Mouse (Mus musculus) small intestine, adult 2 months (tissue): ENCODE results near the gene Ppm1m. TPM values are rescaled to one million over a fixed set of nuclear protein-coding genes. Genes with fewer than 3 reads are reported as not detected.
A peak's percentile ranks its signal among the peaks of the same experiment; 100 is the strongest.

ENCODE experiments used
- H3K27ac ChIP-seq: fragments of 200-500 bp; 2 replicates; pipeline ENCODE4 v1.5.1; 2012; ENCODE audit warnings: low read depth, low read length, control low read depth, inconsistent platforms; ENCODE audit not compliant: insufficient read depth
- H3K27me3 ChIP-seq: fragments of 200-500 bp; 2 replicates; pipeline ENCODE4 v1.6.1; 2012; ENCODE audit warnings: mild to moderate bottlenecking, moderate library complexity, low read length, inconsistent platforms; ENCODE audit not compliant: control insufficient read depth, insufficient read depth
- H3K36me3 ChIP-seq: fragments of 200-500 bp; 2 replicates; pipeline ENCODE4 v1.6.1; 2012; ENCODE audit warnings: mild to moderate bottlenecking, low read length, control low read depth, inconsistent platforms; ENCODE audit not compliant: control insufficient read depth, insufficient read depth
- H3K4me1 ChIP-seq: fragments of 200-500 bp; 2 replicates; pipeline ENCODE4 v1.6.1; 2012; ENCODE audit warnings: low read length, inconsistent platforms, mixed read lengths; ENCODE audit not compliant: control insufficient read depth, insufficient read depth, insufficient read length
- H3K4me3 ChIP-seq: fragments of 200-500 bp; 2 replicates; pipeline ENCODE4 v1.5.1; 2012; ENCODE audit warnings: low read depth, mild to moderate bottlenecking, control low read depth, inconsistent platforms, low read length, moderate library complexity
- CTCF ChIP-seq: fragments of 200-500 bp; IDR thresholded peaks from 2 replicates; pipeline ENCODE4 v1.5.1; 2012; ENCODE audit warnings: low read depth, mild to moderate bottlenecking, control low read depth, inconsistent platforms, low read length, moderate library complexity, mixed read lengths; ENCODE audit not compliant: insufficient replicate concordance, insufficient read length; ENCODE audit errors: extremely low read depth
- POLR2A ChIP-seq: fragments of 200-500 bp; IDR thresholded peaks from 2 replicates; pipeline ENCODE4 v1.6.1; 2012; ENCODE audit warnings: low read depth, mild to moderate bottlenecking, control low read depth, inconsistent platforms, low read length, moderate library complexity
- WGBS: fragments of 180-500 bp; shearing (Covaris S2); methylation state at CpG from one replicate; pipeline ENCODE4 v1.1.7; 2018; 5-methylcytosine and 5-hydroxymethylcytosine counted together
- polyA plus RNA-seq: library from polyadenylated mRNA; depleted of rRNA; stranded (reverse); fragments of >200 nt; gene quantifications from 2 replicates; pipeline ENCODE4 v1.2.3, GENCODE M21; 2012

The Ppm1m gene
- polyA plus RNA-seq, 1 experiment: 14.9 TPM

DNA sequence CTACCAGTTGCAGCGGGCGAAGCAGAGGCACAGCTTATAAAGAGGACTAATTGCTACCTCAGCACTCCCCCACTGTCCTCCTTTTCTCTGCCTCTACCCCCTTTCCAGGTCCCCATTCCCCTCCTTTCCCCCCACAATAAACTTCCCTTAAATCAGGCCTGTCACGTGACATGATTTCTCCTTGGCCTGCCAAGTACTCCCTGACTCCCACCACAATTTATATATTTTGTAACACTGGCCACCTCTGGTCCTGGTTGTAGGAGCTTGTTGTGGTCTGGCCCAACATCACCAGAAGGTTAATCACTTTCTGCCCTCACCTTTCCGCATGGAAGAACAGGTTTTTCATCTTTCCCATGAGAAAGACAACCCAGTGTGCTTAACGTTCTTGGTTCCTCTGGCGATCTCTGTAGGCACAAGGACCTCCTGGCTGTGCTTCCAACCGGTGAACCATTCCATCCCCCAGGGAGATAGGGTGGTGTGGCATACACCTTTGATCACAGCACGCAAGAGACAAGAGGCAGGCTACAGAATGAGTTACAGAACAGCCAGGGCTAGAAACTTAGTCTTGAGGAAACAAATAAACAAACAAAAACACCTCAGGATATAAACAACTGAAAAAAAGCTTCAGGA lies 21.5 kb upstream of the Ppm1m start:
- no peak for TF ChIP-seq CTCF
- no peak for TF ChIP-seq POLR2A
- WGBS: 65% methylated on average over 8 of the region's 8 CpGs
- H3K27ac ChIP-seq: no peak overlapping the region
- no peaks in the 10 kb centered on the region for H3K36me3 ChIP-seq
- H3K4me1 ChIP-seq: peaks cover 7% of the 10 kb centered on the region
- no peak overlapping the region for H3K4me3 ChIP-seq
- H3K27me3 ChIP-seq: no peaks in the 10 kb centered on the region

DNA sequence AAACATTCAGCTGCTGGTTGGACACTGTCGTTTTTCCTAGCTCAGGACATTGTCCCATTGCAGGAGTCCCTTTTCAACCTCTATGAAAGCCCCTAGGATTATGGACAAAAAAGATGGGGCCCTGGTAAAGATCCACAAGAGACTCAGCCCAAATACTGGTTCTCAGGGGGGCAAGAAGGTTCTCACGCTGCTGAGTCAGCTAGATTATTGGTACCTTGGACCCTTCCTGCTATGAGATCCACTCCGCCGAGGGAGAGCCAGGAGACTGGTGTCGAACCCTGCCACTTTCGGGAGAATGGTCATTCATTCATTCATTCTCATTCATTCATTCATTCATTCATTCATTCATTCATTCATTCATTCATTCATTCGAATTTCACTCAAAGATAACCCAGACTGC lies 17.4 kb upstream of the Ppm1m start:
- TF ChIP-seq CTCF (no peak), POLR2A (no peak)
- Histone ChIP-seq H3K36me3 (peaks cover 16% of the 10 kb centered on the region; the same call in 1 of the 2 replicates), H3K4me1 (no peaks in the 10 kb centered on the region; the same call in 1 of the 2 replicates), H3K4me3 (no peak overlapping the region), H3K27me3 (no peaks in the 10 kb centered on the region), H3K27ac (no peak overlapping the region)
- 82% methylated on average over 7 of the region's 7 CpGs for WGBS

DNA sequence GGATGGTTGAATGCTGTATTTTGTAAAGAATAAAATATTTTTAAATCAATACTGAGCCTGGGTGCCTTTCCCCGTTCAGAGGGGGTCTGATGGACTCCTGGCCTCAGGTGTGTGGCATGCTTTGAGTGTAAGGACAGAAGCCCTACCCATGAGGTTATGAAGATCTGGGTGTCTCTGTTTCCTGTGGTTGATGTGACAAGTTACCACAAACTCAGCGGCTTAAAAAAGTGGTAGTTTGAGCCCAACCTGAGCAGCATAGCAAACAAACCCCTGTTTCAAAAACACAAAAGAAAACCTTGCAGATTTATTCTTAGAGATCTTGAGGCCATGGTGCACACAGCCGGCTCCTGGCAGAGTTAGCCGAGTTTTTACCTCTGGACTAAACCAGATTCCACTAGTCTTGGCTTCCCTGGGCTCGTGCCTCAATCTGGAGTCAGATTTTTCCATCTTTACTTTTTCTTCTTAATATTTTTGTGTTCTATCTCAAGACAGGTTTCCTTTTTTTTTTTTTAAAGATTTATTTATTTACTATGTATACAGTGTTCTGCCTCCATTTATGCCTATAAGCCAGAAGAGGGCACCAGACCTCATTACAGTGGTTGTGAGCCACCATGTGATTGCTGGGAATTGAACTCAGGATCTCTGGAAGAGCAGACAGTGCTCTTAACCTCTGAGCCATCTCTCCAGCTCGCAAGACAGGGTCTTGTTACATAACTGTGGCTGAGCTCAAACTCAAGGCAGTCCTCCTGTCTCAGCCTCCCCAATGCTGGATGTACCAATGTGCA lies 16.0 kb upstream of the Ppm1m start:
- no peak overlapping the region for H3K27ac ChIP-seq
- H3K36me3 ChIP-seq: peaks cover 16% of the 10 kb centered on the region; the same call in 1 of the 2 replicates
- TF ChIP-seq CTCF: no peak
- no peak for TF ChIP-seq POLR2A
- 75% methylated on average over 6 of the region's 6 CpGs for WGBS
- H3K27me3 ChIP-seq: no peaks in the 10 kb centered on the region
- no peak overlapping the region for H3K4me3 ChIP-seq
- H3K4me1 ChIP-seq: peaks cover 3% of the 10 kb centered on the region

DNA sequence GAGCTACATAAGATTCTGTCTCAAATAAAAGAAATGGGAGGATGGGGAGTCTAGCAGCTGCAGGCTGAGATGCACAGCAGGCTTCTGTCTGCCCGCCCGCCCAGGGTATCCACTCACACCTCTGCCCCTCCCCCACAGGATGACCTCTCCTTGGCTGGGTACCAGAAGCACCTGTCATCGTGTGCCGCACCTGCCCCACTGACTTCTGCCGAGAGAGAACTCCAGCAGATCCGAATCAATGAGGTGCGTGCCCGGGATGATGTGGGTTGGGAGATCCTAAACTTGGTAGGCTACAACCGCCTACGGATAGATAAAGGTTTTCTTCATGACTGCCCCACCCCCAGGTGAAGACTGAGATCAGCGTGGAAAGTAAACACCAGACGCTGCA lies 13.0 kb upstream of the Ppm1m start:
- 65% methylated on average over 12 of the region's 12 CpGs for WGBS

DNA sequence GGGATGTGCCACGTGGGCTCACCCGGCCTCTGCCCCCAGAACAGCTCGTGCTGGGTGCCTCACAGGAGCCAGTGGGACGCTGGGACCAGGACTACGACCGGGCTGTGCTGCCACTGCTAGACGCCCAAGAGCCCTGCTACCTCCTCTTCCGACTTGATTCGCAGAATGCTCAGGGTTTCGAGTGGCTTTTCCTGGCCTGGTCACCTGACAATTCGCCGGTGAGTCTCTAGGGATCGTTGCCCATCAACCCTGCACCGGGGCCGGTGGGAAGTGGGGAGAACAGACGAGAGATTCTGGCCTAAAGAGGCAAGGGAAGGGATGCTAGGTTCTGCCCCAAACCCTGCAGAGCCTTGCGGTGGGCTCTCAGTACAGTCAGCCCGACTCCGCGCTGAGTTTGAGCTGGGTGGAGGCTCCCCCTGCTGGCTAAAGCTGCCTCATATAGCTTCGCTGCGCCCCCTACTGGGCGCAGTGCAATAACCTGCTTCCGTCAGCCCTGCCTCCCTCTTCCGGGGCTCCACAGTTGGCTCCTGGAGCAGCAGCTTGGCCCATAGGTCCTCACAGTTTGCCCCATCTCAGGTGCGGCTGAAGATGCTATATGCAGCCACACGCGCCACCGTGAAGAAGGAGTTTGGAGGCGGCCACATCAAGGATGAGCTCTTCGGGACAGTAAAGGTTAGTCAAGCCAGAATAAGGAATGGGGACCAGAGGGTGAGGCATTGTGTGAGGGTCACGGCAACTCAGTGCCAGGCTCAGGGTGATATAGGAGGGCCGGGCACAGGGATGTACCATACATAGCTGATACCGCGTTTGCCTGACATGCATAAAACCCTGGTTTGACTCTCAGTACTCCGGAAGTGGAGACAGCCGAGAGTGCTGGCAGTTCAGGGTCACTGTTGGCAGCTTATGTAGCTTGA lies 12.4 kb upstream of the Ppm1m start:
- peak overlapping the region; percentile 54 for H3K4me3 ChIP-seq
- H3K27me3 ChIP-seq: no peaks in the 10 kb centered on the region
- no peak for TF ChIP-seq POLR2A
- peak; percentile 100 for TF ChIP-seq CTCF
- H3K27ac ChIP-seq: 0 out of 2 replicates have a peak overlapping the region, but pooled peaks have one; percentile 7
- 22% methylated on average over 37 of the region's 37 CpGs for WGBS
- H3K4me1 ChIP-seq: peaks cover 3% of the 10 kb centered on the region
- H3K36me3 ChIP-seq: peaks cover 16% of the 10 kb centered on the region; the same call in 1 of the 2 replicates

More for the DNA sequence above, 13.0 kb upstream of the Ppm1m start:
- Histone ChIP-seq H3K36me3 (peaks cover 16% of the 10 kb centered on the region; the same call in 1 of the 2 replicates), H3K27me3 (no peaks in the 10 kb centered on the region), H3K27ac (no peak overlapping the region), H3K4me1 (peaks cover 3% of the 10 kb centered on the region), H3K4me3 (no peak overlapping the region)
- TF ChIP-seq POLR2A: no peak
- TF ChIP-seq CTCF: no peak

GRCm38 (mm10) chr9:106210853-106211609 lies 11.5 kb upstream of the Ppm1m start:
- Histone ChIP-seq H3K27me3 (no peaks in the 10 kb centered on the region), H3K36me3 (peaks cover 16% of the 10 kb centered on the region; the same call in 1 of the 2 replicates), H3K4me1 (peaks cover 3% of the 10 kb centered on the region), H3K27ac (0 out of 2 replicates have a peak overlapping the region, but pooled peaks have one; percentile 7), H3K4me3 (no peak overlapping the region)
- WGBS: 76% methylated on average over 9 of the region's 9 CpGs
- TF ChIP-seq POLR2A (no peak), CTCF (no peak)

- 86% methylated on average over 4 of the region's 4 CpGs for WGBS
- Histone ChIP-seq H3K4me3 (no peak overlapping the region), H3K36me3 (peaks cover 16% of the 10 kb centered on the region; the same call in 1 of the 2 replicates), H3K27me3 (no peaks in the 10 kb centered on the region), H3K27ac (no peak overlapping the region), H3K4me1 (peaks cover 3% of the 10 kb centered on the region)
- no peak for TF ChIP-seq POLR2A
- no peak for TF ChIP-seq CTCF
Observed at GRCm38 (mm10) chr9:106209954-106210353, 10.4 kb upstream of the Ppm1m start.
